Mouse (Mus musculus) lung, postnatal 0 days (tissue): ENCODE data around the gene Pifo. TPM values are rescaled to one million over a fixed set of nuclear protein-coding genes. Genes with fewer than 3 reads are reported as not detected.

Experiments
- ATAC-seq: fragments of 200-750 bp; cut with Nextera tagmentation; 2 replicates; pipeline ENCODE4 v1.8.0; 2017; ENCODE audit warnings: moderate library complexity
- DNase-seq: peaks from one replicate; pipeline ENCODE4 v3.0.0-alpha.2; 2016; ENCODE audit warnings: low spot score
- H3K27ac ChIP-seq: fragments of 300-500 bp; sonication (generic); 2 replicates; pipeline ENCODE4 v1.5.1; 2014; ENCODE audit warnings: antibody characterized with exemption, mild to moderate bottlenecking, low read length, mixed read lengths
- H3K27me3 ChIP-seq: fragments of 300-500 bp; sonication (generic); replicated peaks from 2 replicates; pipeline ENCODE4 v1.6.1; 2014; ENCODE audit warnings: low read length, mixed read lengths; ENCODE audit not compliant: insufficient read depth
- H3K36me3 ChIP-seq: fragments of 300-500 bp; sonication (generic); 2 replicates; pipeline ENCODE4 v1.6.1; 2014; ENCODE audit warnings: low read length, mixed read lengths; ENCODE audit not compliant: insufficient read depth
- H3K4me1 ChIP-seq: fragments of 300-500 bp; sonication (generic); 2 replicates; pipeline ENCODE4 v1.6.1; 2014; ENCODE audit warnings: antibody characterized with exemption, low read depth, low read length, mixed read lengths; ENCODE audit not compliant: insufficient read depth
- H3K4me2 ChIP-seq: fragments of 300-500 bp; sonication (generic); replicated peaks from 2 replicates; pipeline ENCODE4 v1.6.1; 2014; ENCODE audit warnings: low read depth, mild to moderate bottlenecking, low read length, moderate library complexity, mixed read lengths
- H3K4me3 ChIP-seq: fragments of 300-500 bp; sonication (generic); 2 replicates; pipeline ENCODE4 v1.5.1; 2014; ENCODE audit warnings: low read depth, low read length
- H3K9ac ChIP-seq: fragments of 300-500 bp; sonication (generic); replicated peaks from 2 replicates; pipeline ENCODE4 v1.6.1; 2014; ENCODE audit warnings: low read depth, mild to moderate bottlenecking
- H3K9me3 ChIP-seq: fragments of 300-500 bp; sonication (generic); 2 replicates; pipeline ENCODE4 v1.6.1; 2016; ENCODE audit warnings: low read length, mixed read lengths
- CTCF ChIP-seq: IDR thresholded peaks from 2 replicates; pipeline ENCODE4 v1.5.1; 2016; ENCODE audit warnings: antibody characterized with exemption, mild to moderate bottlenecking
- EP300 ChIP-seq: IDR thresholded peaks from 2 replicates; pipeline ENCODE4 v1.6.1; 2016; ENCODE audit warnings: antibody characterized with exemption, mild to moderate bottlenecking, control low read depth
- WGBS: fragments of 180-500 bp; shearing (Covaris S2); extraction: QIAGEN DNeasy Blood & Tissue Kit; methylation state at CpG from one replicate; pipeline ENCODE4 v1.1.7; 2014; 5-methylcytosine and 5-hydroxymethylcytosine counted together
- polyA plus RNA-seq: library from polyadenylated mRNA; unstranded; fragments of >200 nt; fragmentation: Nextera tagmentation; extraction: Ambion mirVana; gene quantifications from 2 replicates; pipeline ENCODE4 v1.2.1, GENCODE M21; 2015

Gene Pifo
- polyA plus RNA-seq, 1 experiment from 2014 or later, result 18.5 TPM

DNA sequence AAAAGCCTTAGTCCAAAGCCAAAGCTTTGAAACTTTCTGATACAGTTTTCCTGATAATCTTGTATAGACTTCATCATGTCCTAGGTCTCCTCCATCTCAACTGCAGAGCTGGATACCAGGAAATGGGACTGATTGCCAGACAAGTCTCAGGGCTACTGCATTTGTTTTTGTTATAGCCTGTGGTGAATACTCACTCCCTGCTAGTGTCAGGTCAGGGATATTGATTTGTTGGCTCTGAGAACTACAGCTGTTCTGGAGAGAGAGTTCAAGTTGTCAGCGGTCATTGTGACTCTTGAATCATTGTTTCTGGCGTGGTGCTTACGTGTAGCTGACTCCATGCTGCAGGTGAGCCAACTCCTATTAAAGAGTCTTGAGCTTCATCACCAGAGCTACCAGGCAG is 41.0 kb downstream of the Pifo start, which contains the start of gene Ovgp1:
TSS of gene Ovgp1 (plus strand) at position 301 of the 400 bp plus-strand sequence.
- H3K4me3 ChIP-seq, result no peak within 1 kb of the TSS
- H3K9ac ChIP-seq, result no peak within 1 kb of the TSS
- no peaks in the 10 kb centered on the region for H3K4me1 ChIP-seq
- 70% methylated on average over 3 of the region's 3 CpGs for WGBS
- H3K4me2 ChIP-seq, result no peak within 1 kb of the TSS
- DNase-seq (no peak), ATAC-seq (no peak)
- no peaks in the 10 kb centered on the region for H3K27me3 ChIP-seq
- H3K36me3 ChIP-seq, result peaks cover 4% of the 10 kb centered on the region; the same call in 1 of the 2 replicates
- H3K9me3 ChIP-seq, result no peaks in the 10 kb centered on the region
- no peak for TF ChIP-seq EP300
- no peak for TF ChIP-seq CTCF
- H3K27ac ChIP-seq, result no peak within 1 kb of the TSS

DNA sequence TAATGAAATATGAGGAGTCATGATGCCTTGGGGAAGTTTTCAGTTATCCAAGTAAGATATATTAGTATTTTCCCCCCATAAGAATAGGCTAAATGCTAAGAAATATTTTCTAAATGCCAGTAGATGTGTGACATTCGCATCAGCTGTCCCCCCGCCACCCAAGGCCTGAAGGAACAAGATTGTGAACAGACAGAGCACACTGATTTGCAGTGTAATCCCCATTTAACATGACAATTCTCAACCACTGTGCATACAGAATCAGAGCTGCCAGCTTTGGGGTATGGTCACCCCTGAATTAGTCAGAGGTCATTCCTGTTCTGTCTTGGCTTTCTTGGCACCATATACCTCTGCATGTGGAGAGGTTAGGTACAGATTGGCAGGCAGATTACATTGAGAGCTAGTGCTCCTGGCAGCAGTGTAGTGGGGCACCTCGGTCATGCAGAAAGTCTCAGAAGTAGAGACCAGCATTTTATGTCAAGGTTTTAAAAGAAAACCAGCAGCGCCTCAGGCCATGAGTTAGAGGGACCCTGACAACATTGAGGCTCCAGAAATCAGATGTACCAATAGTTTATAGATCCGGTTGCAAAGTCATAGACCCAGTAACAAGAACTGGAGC is 42.5 kb downstream of the Pifo start:
- Histone ChIP-seq H3K4me1 (no peaks in the 10 kb centered on the region), H3K9ac (no peak overlapping the region), H3K9me3 (no peaks in the 10 kb centered on the region), H3K4me3 (no peak overlapping the region), H3K27ac (no peak overlapping the region), H3K36me3 (peaks cover 11% of the 10 kb centered on the region; the same call in 1 of the 2 replicates), H3K4me2 (no peak overlapping the region), H3K27me3 (no peaks in the 10 kb centered on the region)
- ATAC-seq, result no peak
- DNase-seq, result no peak
- WGBS, result 79% methylated on average over 5 of the region's 5 CpGs
- TF ChIP-seq EP300 (no peak), CTCF (no peak)

GRCm38 (mm10) chr3:105960700-105961099 is 53.7 kb downstream of the Pifo start:
- H3K4me2 ChIP-seq, result no peak overlapping the region

GRCm38 (mm10) chr3:105959999-105960398 is 54.4 kb downstream of the Pifo start, which contains the start of gene Atp5f1:
TSS of gene Atp5f1 (minus strand) at chr3:105960099.
- H3K27ac ChIP-seq, result peak within 1 kb of the TSS; percentile 97
- DNase-seq, result no peak
- H3K4me2 ChIP-seq, result peak within 1 kb of the TSS; percentile 93
- TF ChIP-seq EP300 (no peak), CTCF (no peak)
- peaks cover 12% of the 10 kb centered on the region; the same call in 1 of the 2 replicates for H3K36me3 ChIP-seq
- ATAC-seq, result no peak
- H3K27me3 ChIP-seq, result no peaks in the 10 kb centered on the region
- H3K4me1 ChIP-seq, result peaks cover 13% of the 10 kb centered on the region; the same call in 1 of the 2 replicates
- peak within 1 kb of the TSS; percentile 94 for H3K4me3 ChIP-seq
- H3K9me3 ChIP-seq, result no peaks in the 10 kb centered on the region
- H3K9ac ChIP-seq, result peak within 1 kb of the TSS; percentile 98
- 4% methylated on average over 6 of the region's 6 CpGs for WGBS

More at GRCm38 (mm10) chr3:105960700-105961099, 53.7 kb downstream of the Pifo start:
- H3K4me3 ChIP-seq, result no peak overlapping the region
- no peak overlapping the region for H3K27ac ChIP-seq
- H3K9ac ChIP-seq, result no peak overlapping the region
- TF ChIP-seq CTCF, result peak; percentile 56
- no peak for TF ChIP-seq EP300
- no peak for ATAC-seq
- H3K36me3 ChIP-seq, result peaks cover 12% of the 10 kb centered on the region; the same call in 1 of the 2 replicates
- 92% methylated on average over 2 of the region's 2 CpGs for whole genome bisulfite sequencing
- peaks cover 13% of the 10 kb centered on the region; the same call in 1 of the 2 replicates for H3K4me1 ChIP-seq
- no peaks in the 10 kb centered on the region for H3K27me3 ChIP-seq
- DNase-seq, result no peak
- no peaks in the 10 kb centered on the region for H3K9me3 ChIP-seq

DNA sequence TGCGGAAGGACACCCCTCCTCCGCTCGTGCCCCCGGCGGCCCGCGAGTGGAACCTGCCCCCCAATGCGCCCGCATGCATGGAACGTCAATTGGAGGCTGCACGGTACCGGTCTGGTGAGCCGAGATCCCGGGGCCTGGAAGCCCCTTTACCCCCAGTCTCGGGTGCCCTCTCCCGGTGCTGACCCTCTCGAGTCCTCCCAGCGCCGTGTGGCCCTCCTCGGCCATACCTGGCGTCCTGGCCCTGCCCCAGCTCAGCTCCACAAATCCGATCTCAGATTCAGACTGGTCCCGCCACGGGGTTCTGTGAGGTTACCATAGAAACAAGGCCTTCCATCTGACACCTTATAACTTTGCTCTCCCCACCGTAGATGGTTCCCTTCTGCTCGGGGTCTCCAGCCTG is 54.9 kb downstream of the Pifo start:
- peaks cover 14% of the 10 kb centered on the region; the same call in 1 of the 2 replicates for H3K36me3 ChIP-seq
- 1% methylated on average over 25 of the region's 26 CpGs for WGBS
- peak overlapping the region; percentile 94 for H3K4me3 ChIP-seq
- no peaks in the 10 kb centered on the region for H3K9me3 ChIP-seq
- peak; percentile 32 for ATAC-seq
- H3K27ac ChIP-seq, result peak overlapping the region; percentile 64
- peak overlapping the region; percentile 89 for H3K9ac ChIP-seq
- DNase-seq, result peak; percentile 59
- peaks cover 13% of the 10 kb centered on the region; the same call in 1 of the 2 replicates for H3K4me1 ChIP-seq
- H3K4me2 ChIP-seq, result peak overlapping the region; percentile 93
- no peaks in the 10 kb centered on the region for H3K27me3 ChIP-seq
- TF ChIP-seq EP300 (no peak), CTCF (no peak)

GRCm38 (mm10) chr3:105958974-105959580 is 55.4 kb downstream of the Pifo start, which contains the start of gene Wdr77:
TSS of gene Wdr77 (plus strand) at chr3:105959369.
- peaks cover 14% of the 10 kb centered on the region; the same call in 1 of the 2 replicates for H3K36me3 ChIP-seq
- ATAC-seq (peak; percentile 98), DNase-seq (peak; percentile 99)
- peak within 1 kb of the TSS; percentile 97 for H3K27ac ChIP-seq
- peaks cover 13% of the 10 kb centered on the region; the same call in 1 of the 2 replicates for H3K4me1 ChIP-seq
- 1% methylated on average over 52 of the region's 52 CpGs for WGBS
- H3K27me3 ChIP-seq, result no peaks in the 10 kb centered on the region
- no peaks in the 10 kb centered on the region for H3K9me3 ChIP-seq
- no peak for TF ChIP-seq CTCF
- peak; percentile 100 for TF ChIP-seq EP300
- H3K4me3 ChIP-seq, result peak within 1 kb of the TSS; percentile 94
- H3K4me2 ChIP-seq, result peak within 1 kb of the TSS; percentile 93
- H3K9ac ChIP-seq, result peak within 1 kb of the TSS; percentile 98
